Mouse (Mus musculus) right cerebral cortex, postnatal 14 days (tissue): Measurements from ENCODE around the gene Clec4f.
A peak's percentile ranks its signal among the peaks of the same experiment; 100 is the strongest.

Experiments
- DNase-seq: peaks from one replicate; pipeline ENCODE4 v3.0.0; 2022

Gene Clec4f

DNA sequence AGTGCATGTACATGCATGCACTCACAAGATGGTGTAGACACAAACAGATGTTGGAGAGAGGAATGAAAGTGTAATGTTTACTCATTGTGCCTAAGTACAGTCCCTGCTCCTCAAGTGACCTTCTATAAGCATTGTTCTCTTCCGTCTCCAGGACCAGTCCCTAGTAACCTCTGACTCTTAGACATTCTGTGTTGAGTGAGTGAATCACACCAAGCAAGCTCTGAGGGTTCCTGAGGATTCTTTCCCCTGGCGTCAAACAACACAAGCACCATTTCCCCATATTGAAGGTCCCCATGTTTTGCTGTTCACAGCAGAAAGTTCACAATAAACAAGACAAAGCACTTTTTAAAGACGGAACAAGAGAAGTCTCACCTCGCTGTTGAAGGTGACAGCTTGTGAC is 24.2 kb downstream of the Clec4f start:
- no peak for DNase-seq

- DNase-seq, result no peak
Observed at GRCm38 (mm10) chr6:83626781-83627180, 29.2 kb downstream of the Clec4f start.

DNA sequence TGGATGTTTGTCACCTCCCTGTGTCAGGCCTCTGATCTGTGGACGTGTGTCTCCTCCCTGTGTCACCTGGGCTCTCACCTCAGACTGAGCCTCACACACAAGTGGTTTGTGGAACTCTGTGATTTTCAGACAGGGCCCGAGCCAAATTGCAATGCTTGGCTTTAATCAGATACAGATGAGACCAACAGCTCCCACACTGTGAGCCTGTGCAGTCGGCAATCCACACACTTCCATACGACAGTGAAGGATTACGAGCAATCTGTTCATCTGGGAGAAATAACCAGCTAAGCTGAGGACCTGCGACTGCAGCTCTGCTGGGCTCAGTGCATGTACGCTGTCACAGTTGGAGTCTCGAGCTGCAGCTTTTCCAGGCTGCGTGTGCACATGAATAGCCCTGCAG is 36.0 kb downstream of the Clec4f start:
- no peak for DNase-seq

DNA sequence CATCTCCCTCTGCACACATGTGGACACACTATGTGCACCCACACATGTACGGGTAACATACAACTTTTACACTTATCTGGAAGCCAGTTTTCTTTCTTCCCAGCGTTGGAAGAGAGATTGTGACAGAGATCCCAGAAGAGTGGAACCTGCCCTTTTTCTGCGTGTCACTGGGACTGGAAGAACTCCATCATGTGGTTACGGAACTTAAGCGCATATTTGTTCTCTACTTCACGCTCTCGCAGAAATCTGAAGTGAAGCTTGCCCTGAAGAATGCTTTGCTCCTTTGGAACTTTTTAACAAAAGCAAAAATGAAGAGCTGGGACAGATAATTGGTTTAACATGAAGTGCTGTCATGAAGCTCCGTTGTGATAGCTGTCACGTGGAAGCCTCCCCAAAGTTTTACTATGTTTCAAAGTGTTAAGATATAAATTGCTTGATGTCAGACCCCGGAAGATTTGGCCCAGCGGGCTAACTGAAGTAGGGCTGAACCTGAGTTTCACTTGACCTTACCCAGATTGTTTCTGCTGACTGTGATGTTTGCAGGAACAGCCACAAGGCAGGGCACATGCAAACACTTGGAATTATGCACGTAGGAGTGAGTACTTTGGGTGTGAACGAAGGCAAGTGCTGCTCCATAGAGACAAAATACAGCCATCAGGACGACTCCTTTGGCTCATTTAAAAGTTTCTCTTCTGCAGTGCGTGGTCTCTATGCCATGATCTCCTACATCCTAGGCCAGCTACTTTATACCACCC is 38.2 kb downstream of the Clec4f start:
- DNase-seq, result no peak

GRCm38 (mm10) chr6:83616512-83616911 is 39.5 kb downstream of the Clec4f start:
- DNase-seq, result peak; percentile 36

DNA sequence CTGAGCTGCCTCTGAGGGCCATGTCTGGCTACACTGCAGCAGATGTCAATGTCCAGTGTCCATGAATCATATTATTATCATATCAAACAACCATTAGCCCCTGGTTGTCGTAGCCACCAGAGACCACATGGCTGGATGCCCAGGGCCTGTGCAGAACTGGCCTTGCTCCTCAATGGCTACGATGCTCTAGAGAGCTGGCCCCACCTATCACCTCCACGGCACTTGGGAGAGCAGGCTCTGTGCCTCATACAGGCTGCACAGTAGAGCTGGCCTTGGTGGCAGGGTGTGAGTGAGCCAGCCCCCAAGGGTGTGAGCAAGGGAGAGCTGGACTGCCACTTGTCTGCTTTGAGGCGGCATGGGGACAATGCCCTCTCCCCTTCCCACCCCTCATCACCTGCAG is 41.5 kb downstream of the Clec4f start:
- no peak for DNase-seq

- no peak for DNase-seq
Observed at GRCm38 (mm10) chr6:83612976-83613375, 43.0 kb downstream of the Clec4f start.

- no peak for DNase-seq
Observed at GRCm38 (mm10) chr6:83599636-83600174, 56.3 kb downstream of the Clec4f start.

- DNase-seq, result no peak
Observed at GRCm38 (mm10) chr6:83599060-83599550, 56.9 kb downstream of the Clec4f start.

DNA sequence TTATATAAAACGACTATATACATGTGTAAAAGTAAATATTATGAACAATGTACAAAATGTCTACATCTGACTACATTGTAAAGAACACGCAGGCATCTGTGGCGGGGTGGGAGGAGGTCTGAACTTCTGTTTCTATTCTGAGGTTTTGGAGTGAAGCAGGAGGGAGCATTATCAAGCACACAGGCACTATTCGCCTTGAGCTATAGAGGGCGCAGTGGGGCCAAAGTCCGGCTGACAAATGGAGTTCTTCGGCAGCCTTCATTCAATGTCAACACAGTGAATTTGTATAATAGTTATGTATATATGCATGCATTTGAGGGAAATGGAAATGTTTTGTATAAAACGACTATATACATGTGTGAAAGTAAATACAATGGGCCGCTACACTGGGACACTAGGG is 57.3 kb downstream of the Clec4f start:
- DNase-seq, result peak; percentile 40

DNA sequence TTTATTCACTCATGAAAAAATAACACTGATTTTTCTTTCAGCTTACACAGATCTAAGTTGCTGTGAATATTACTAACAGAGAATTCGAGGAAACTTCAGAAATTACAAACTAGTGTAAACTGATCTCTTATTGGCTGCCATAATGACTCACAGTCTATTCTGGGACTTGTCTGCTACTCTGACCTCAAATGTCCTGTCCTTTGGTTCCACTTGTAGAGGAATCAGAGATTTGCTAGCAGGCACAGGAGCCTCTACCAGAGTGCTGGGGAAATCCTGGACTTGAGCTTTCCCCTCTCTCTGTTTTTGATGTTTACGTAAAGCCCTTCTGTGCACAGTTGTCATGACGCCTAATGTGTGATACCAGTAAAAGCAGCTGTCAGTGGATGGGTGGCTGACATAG is 58.0 kb downstream of the Clec4f start:
- no peak for DNase-seq

- DNase-seq, result no peak
Observed at GRCm38 (mm10) chr6:83595035-83595434, 61.0 kb downstream of the Clec4f start.
